In genomic region chr16:63792084-63792483, GRCm38 (mm10) we compare ENCODE assay signal across 14 mouse cellular contexts.
DNase-seq lines count a peak whose midpoint lies in the region; ATAC-seq and TF ChIP-seq lines count a peak whose summit lies in the region.
"Had no signal": no experiment of that assay in that cellular context is flagged by ENCODE, and none has a peak within 500 bp of the region (broad histone marks: within the 10 kb centered on the region; RNA-seq: fewer than 3 reads in every experiment).

No protein-coding gene starts in this region.

- peaks cover 5% of the 10 kb centered on the region; the same call in 1 of the 2 replicates for H3K4me1 ChIP-seq in heart, postnatal 0 days (ENCODE audit: control insufficient read depth, insufficient read depth)
- peaks cover 11% of the 10 kb centered on the region; the same call in 1 of the 2 replicates for H3K4me1 ChIP-seq in lung, embryonic 16.5 days (replicated peaks; ENCODE audit: control insufficient read depth, insufficient read depth, low read length)
- H3K4me1 ChIP-seq: embryonic facial prominence, embryonic 15.5 days had no signal

- H3K4me3 ChIP-seq in heart, postnatal 0 days (ENCODE audit: low read depth, low read length): no peak overlapping the region
- H3K4me3 ChIP-seq in lung, embryonic 16.5 days (ENCODE audit: low read length): no peak overlapping the region
- H3K4me3 ChIP-seq: embryonic facial prominence, embryonic 15.5 days had no signal

- peak overlapping the region; percentile 30; the same call in 1 of the 2 replicates for H3K4me2 ChIP-seq in heart, postnatal 0 days (ENCODE audit: low read depth, low read length)
- no peak overlapping the region for H3K4me2 ChIP-seq in lung, embryonic 16.5 days (ENCODE audit: low read depth, low read length)
- H3K4me2 ChIP-seq: embryonic facial prominence, embryonic 15.5 days; midbrain, embryonic 11.5 days had no signal

- H3K27ac ChIP-seq in heart, postnatal 0 days (ENCODE audit: low read depth): no peak overlapping the region
- H3K27ac ChIP-seq in lung, embryonic 16.5 days (ENCODE audit: low read length): no peak overlapping the region
- H3K27ac ChIP-seq: embryonic facial prominence, embryonic 15.5 days; liver, embryonic 14.5 days had no signal

- no peak overlapping the region for H3K9ac ChIP-seq in heart, postnatal 0 days (replicated peaks; ENCODE audit: low read depth, low read length)
- no peak overlapping the region for H3K9ac ChIP-seq in lung, embryonic 16.5 days (ENCODE audit: low read length)
- H3K9ac ChIP-seq: embryonic facial prominence, embryonic 15.5 days; liver, embryonic 14.5 days had no signal

- intact Hi-C loops in heart, postnatal 10 days (cut with DNase I): no loop called here

- DNase-seq in heart, postnatal 0 days (ENCODE audit: low spot score): peak; percentile 54
- no peak for DNase-seq in heart, postnatal 10 days
- DNase-seq in lung, postnatal 36 days: no peak
- peak; percentile 52 for DNase-seq in cerebellum, adult 11-12 months
- peak; percentile 47 to 63 for DNase-seq in cerebellum, postnatal 36 days
- DNase-seq in ovary, adult 18-20 months (ENCODE audit: low spot score): no peak
- DNase-seq: gastrocnemius, postnatal 10 days; kidney, adult 11 months; kidney, postnatal 25 days; lung, postnatal 4 days had no signal

- WGBS in heart, postnatal 0 days: 18% methylated on average over 2 of the region's 2 CpGs
- 35% methylated on average over 2 of the region's 2 CpGs for WGBS in lung, embryonic 16.5 days

- TF ChIP-seq EP300 in heart, postnatal 0 days (IDR thresholded peaks at IDR 0.05; ENCODE audit: low read depth): no peak

- no peaks in the 10 kb centered on the region for H3K27me3 ChIP-seq in heart, postnatal 0 days (ENCODE audit: control insufficient read depth, insufficient read depth, low read length)
- no peaks in the 10 kb centered on the region for H3K27me3 ChIP-seq in lung, embryonic 16.5 days (ENCODE audit: control insufficient read depth, insufficient read depth, low read depth, low read length)
- H3K27me3 ChIP-seq: embryonic facial prominence, embryonic 15.5 days had no signal

- no peak for ATAC-seq in heart, postnatal 0 days (ENCODE audit: insufficient read depth, low read depth)
- 0 out of 2 replicates have a peak, but pooled peaks have one; percentile 34 for ATAC-seq in lung, embryonic 16.5 days (ENCODE audit: low read depth)

- TF ChIP-seq CTCF in heart, postnatal 0 days (IDR thresholded peaks at IDR 0.05; ENCODE audit: low read depth): no peak

- H3K36me3 ChIP-seq in heart, postnatal 0 days (replicated peaks; ENCODE audit: control insufficient read depth, insufficient read depth, low read length): no peaks in the 10 kb centered on the region
- no peaks in the 10 kb centered on the region for H3K36me3 ChIP-seq in lung, embryonic 16.5 days (ENCODE audit: control insufficient read depth, insufficient read depth, low read length)
- H3K36me3 ChIP-seq: embryonic facial prominence, embryonic 15.5 days had no signal

- no peaks in the 10 kb centered on the region for H3K9me3 ChIP-seq in heart, postnatal 0 days (replicated peaks; ENCODE audit: control insufficient read depth, low read length)
- no peaks in the 10 kb centered on the region for H3K9me3 ChIP-seq in lung, embryonic 16.5 days (ENCODE audit: control insufficient read depth, low read length)
- H3K9me3 ChIP-seq: embryonic facial prominence, embryonic 15.5 days had no signal

Comparison
In these comparisons a context has a peak if more than half of its experiments do, and no peak if none do; other contexts are left out.
1. DNase-seq: peak in heart, postnatal 0 days (single experiment), cerebellum, adult 11-12 months (single experiment) and cerebellum, postnatal 36 days (2 of 2); none in heart, postnatal 10 days (0 of 2), lung, postnatal 36 days (single experiment) and ovary, adult 18-20 months (single experiment).